Mouse (Mus musculus) testis, adult 2 months (tissue): ENCODE measurements around the gene Ppp1r15b. TPM values are rescaled to one million over a fixed set of nuclear protein-coding genes. Genes with fewer than 3 reads are reported as not detected.

Experiments
- H3K27ac ChIP-seq: fragments of 200-500 bp; 2 replicates; pipeline ENCODE4 v1.5.1; 2012; ENCODE audit warnings: low read depth, low read length; ENCODE audit not compliant: control insufficient read depth, insufficient read depth
- H3K27me3 ChIP-seq: fragments of 200-500 bp; 2 replicates; pipeline ENCODE4 v1.6.1; 2012; ENCODE audit warnings: mild to moderate bottlenecking, low read length, moderate library complexity; ENCODE audit not compliant: control insufficient read depth, insufficient read depth
- H3K36me3 ChIP-seq: fragments of 200-500 bp; 2 replicates; pipeline ENCODE4 v1.6.1; 2012; ENCODE audit warnings: mild to moderate bottlenecking, low read length; ENCODE audit not compliant: control insufficient read depth, insufficient read depth
- H3K4me1 ChIP-seq: fragments of 200-500 bp; 2 replicates; pipeline ENCODE4 v1.6.1; 2012; ENCODE audit warnings: low read length; ENCODE audit not compliant: control insufficient read depth, insufficient read depth
- H3K4me3 ChIP-seq: fragments of 200-500 bp; 2 replicates; pipeline ENCODE4 v1.5.1; 2012; ENCODE audit warnings: low read depth, mild to moderate bottlenecking, low read length, moderate library complexity, mixed read lengths; ENCODE audit not compliant: control insufficient read depth
- CTCF ChIP-seq: fragments of 200-500 bp; IDR thresholded peaks from 2 replicates; pipeline ENCODE4 v1.5.1; 2012; ENCODE audit warnings: low read depth, mild to moderate bottlenecking, inconsistent platforms, low read length, moderate library complexity; ENCODE audit not compliant: control insufficient read depth, insufficient read depth, insufficient replicate concordance
- POLR2A ChIP-seq: fragments of 200-500 bp; IDR thresholded peaks from 2 replicates; pipeline ENCODE4 v1.6.1; 2012; ENCODE audit warnings: low read depth, mild to moderate bottlenecking, inconsistent platforms, low read length, moderate library complexity; ENCODE audit not compliant: control insufficient read depth
- polyA plus RNA-seq: library from polyadenylated mRNA; depleted of rRNA; stranded (reverse); fragments of >200 nt; gene quantifications from 2 replicates; pipeline ENCODE4 v1.2.3, GENCODE M21; 2012

The Ppp1r15b gene
- polyA plus RNA-seq, 1 experiment: 11.1 TPM

DNA sequence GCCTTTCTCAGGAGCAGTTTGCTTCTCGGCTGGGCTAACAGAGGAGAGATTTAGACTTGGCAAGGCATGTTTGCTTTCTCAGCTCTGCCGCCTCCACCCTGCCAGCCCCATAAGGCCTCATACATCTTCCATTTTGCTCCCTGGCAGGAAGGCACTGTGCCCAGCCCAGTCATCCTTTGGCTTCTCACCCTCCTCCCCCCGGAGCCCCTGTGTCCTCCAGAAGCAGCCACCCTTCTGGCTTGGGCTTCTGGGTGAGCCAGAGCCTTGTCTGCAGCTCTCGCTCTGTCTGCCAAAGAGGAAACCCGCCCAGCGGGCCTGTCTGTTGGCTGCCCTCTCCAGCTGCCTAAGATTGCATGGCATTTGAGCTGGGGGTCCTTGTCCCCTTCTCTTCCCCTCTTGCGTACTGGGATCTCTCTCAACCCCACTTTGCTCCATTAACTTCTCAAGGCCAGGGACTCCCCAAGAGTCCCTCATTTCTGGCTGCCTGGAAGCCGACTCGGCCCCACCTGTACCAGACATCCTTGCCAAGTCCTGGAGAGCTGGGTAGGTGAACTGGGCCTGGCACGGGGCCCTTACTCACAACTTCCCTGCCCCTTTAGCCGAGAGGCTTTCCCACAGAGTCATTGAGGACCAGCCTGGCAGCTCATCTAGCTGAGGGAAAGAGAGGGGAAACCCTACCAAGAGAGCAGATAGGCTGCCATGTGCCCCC lies 47.9 kb downstream of the Ppp1r15b start:
- Histone ChIP-seq H3K27me3 (no peaks in the 10 kb centered on the region), H3K4me1 (peaks cover 7% of the 10 kb centered on the region; the same call in 1 of the 2 replicates), H3K27ac (no peak overlapping the region), H3K36me3 (no peaks in the 10 kb centered on the region), H3K4me3 (no peak overlapping the region)
- no peak for TF ChIP-seq CTCF
- TF ChIP-seq POLR2A: no peak

- Histone ChIP-seq H3K27me3 (no peaks in the 10 kb centered on the region), H3K4me3 (peak overlapping the region; percentile 33), H3K36me3 (no peaks in the 10 kb centered on the region), H3K27ac (no peak overlapping the region), H3K4me1 (peaks cover 7% of the 10 kb centered on the region; the same call in 1 of the 2 replicates)
- TF ChIP-seq CTCF (peak; percentile 60; the same call in 1 of the 2 replicates), POLR2A (no peak)
Observed at GRCm38 (mm10) chr1:133181072-133182015, 50.4 kb downstream of the Ppp1r15b start.

GRCm38 (mm10) chr1:133182016-133182705 lies 51.2 kb downstream of the Ppp1r15b start:
- no peaks in the 10 kb centered on the region for H3K36me3 ChIP-seq
- no peaks in the 10 kb centered on the region for H3K27me3 ChIP-seq
- H3K4me1 ChIP-seq: peaks cover 7% of the 10 kb centered on the region; the same call in 1 of the 2 replicates
- TF ChIP-seq POLR2A: no peak
- TF ChIP-seq CTCF: no peak
- no peak overlapping the region for H3K27ac ChIP-seq
- peak overlapping the region; percentile 52 for H3K4me3 ChIP-seq

- TF ChIP-seq CTCF: no peak
- TF ChIP-seq POLR2A: no peak
- H3K27ac ChIP-seq: no peak overlapping the region
- no peaks in the 10 kb centered on the region for H3K36me3 ChIP-seq
- H3K27me3 ChIP-seq: no peaks in the 10 kb centered on the region
- H3K4me3 ChIP-seq: peak overlapping the region; percentile 52
- peaks cover 9% of the 10 kb centered on the region; the same call in 1 of the 2 replicates for H3K4me1 ChIP-seq
Observed at GRCm38 (mm10) chr1:133182706-133183095, 51.8 kb downstream of the Ppp1r15b start.

DNA sequence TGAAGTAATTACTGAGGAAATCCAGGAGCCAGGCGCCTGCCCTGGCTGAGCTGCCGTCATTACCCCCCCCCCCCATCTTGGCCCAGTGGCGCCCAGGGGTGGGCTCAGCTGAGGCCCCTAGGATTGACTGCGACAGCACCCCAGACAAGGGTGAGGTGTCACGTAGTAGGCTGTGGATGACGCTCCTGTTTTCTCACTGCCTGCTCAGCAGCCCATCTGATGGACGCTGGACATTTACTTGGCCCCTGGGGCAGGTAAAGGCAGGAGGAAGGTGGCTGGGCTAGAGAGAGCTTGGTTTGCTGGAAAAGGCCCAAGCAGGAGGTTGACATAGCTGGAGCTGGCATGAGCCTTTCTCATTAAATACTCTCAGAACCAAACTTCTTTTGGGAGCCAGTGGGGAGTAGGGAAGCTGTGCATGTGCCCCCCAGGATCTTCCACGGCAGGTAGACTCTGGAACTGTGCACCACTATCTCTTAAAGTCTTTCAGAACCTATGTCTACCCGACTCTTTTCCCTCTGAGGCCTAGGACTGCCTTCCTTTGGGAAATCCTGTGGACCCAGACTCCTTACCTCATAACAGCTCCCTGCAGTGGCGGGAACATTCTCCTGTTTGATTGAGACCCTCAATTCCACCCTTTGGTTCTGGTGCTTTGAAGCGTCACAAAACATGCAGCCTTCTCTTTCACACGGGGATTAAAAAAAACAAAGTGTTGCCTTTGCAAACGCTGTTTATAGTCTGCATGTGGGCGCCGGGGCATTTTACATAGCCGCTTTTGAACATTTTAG lies 52.4 kb downstream of the Ppp1r15b start:
- no peak for TF ChIP-seq POLR2A
- TF ChIP-seq CTCF: no peak
- Histone ChIP-seq H3K4me1 (peaks cover 14% of the 10 kb centered on the region), H3K4me3 (no peak overlapping the region), H3K27me3 (no peaks in the 10 kb centered on the region), H3K27ac (no peak overlapping the region), H3K36me3 (no peaks in the 10 kb centered on the region)

DNA sequence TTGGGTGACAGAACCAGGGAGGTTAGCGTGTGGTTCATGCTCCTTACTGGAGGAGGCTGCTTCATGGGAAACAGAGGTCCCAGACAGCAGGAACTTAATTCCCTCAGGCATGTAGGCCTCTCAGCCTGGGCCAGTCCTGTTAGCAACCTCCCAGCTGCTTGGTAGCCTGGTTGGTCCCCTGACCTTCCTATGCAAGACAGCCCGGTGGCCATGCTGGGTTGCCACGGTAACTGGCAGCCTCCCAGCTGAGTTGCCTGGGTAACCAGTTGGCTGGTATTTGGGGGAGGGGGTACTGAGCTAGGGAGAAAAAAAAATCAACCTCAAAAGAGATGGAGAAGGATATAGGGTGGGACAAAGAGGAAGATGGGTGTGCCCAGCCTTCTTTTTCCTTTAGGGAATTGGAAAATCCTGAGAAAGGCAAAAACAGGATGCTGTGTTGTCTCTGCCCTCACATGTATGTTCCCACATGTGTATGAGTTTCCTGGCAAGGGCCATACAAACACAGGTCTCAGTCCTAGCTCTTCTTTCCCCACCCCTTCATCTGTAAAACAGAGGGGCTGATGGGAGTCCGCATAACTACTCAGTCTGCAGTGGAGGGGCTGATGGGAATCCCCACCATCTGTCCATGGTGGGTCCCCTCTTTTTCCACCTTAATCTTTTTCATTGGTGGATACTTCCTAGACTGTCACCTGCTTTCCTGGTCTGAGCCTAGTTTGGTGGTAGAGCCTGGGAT lies 57.2 kb downstream of the Ppp1r15b start:
- no peaks in the 10 kb centered on the region for H3K36me3 ChIP-seq
- no peaks in the 10 kb centered on the region for H3K27me3 ChIP-seq
- peak overlapping the region; percentile 48 for H3K4me3 ChIP-seq
- TF ChIP-seq CTCF (no peak), POLR2A (no peak)
- H3K27ac ChIP-seq: no peak overlapping the region
- H3K4me1 ChIP-seq: peaks cover 10% of the 10 kb centered on the region
